Mouse (Mus musculus) E14TG2a.4 (cell line): ENCODE results near the gene Chrna9.

ENCODE experiments used
- H3K27me3 ChIP-seq: 2 replicates; pipeline ENCODE4 v1.6.1; 2014; ENCODE audit warnings: low read length, control low read depth; ENCODE audit not compliant: insufficient read depth
- H3K36me3 ChIP-seq: 2 replicates; pipeline ENCODE4 v1.6.1; 2014; ENCODE audit warnings: low read length, control low read depth; ENCODE audit not compliant: insufficient read depth
- H3K4me1 ChIP-seq: replicated peaks from 2 replicates; pipeline ENCODE4 v1.6.1; 2014; ENCODE audit warnings: low read depth, low read length, control low read depth
- H3K4me3 ChIP-seq: replicated peaks from 2 replicates; pipeline ENCODE4 v1.5.1; 2014; ENCODE audit warnings: mild to moderate bottlenecking, low read length
- H3K9me3 ChIP-seq: 2 replicates; pipeline ENCODE4 v1.6.1; 2014; ENCODE audit warnings: low read length, control low read depth
- CTCF ChIP-seq: conservative IDR thresholded peaks from 2 replicates; pipeline ENCODE4 v1.5.1; 2014; ENCODE audit warnings: low read length
- NANOG ChIP-seq: IDR thresholded peaks from 2 replicates; pipeline ENCODE4 v1.6.1; 2014; ENCODE audit warnings: borderline replicate concordance, low read length, mixed read lengths
- POU5F1 ChIP-seq: IDR thresholded peaks from 2 replicates; pipeline ENCODE4 v1.6.1; 2014; ENCODE audit warnings: low read length, borderline replicate concordance

The Chrna9 gene

GRCm38 (mm10) chr5:65911676-65912075, 23.0 kb upstream of the Chrna9 start:
- Histone ChIP-seq H3K4me1 (peaks cover 41% of the 10 kb centered on the region), H3K27me3 (peaks cover 9% of the 10 kb centered on the region; the same call in 1 of the 2 replicates), H3K36me3 (no peaks in the 10 kb centered on the region), H3K9me3 (0 out of 2 replicates have a peak, but pooled peaks cover 3% of the 10 kb centered on the region), H3K4me3 (peak overlapping the region; percentile 66)
- no peak for TF ChIP-seq NANOG
- TF ChIP-seq POU5F1 = no peak
- TF ChIP-seq CTCF = no peak

GRCm38 (mm10) chr5:65912201-65912600, 22.5 kb upstream of the Chrna9 start:
- peaks cover 41% of the 10 kb centered on the region for H3K4me1 ChIP-seq
- no peaks in the 10 kb centered on the region for H3K36me3 ChIP-seq
- peak overlapping the region; percentile 66 for H3K4me3 ChIP-seq
- H3K27me3 ChIP-seq = peaks cover 9% of the 10 kb centered on the region; the same call in 1 of the 2 replicates
- TF ChIP-seq NANOG (no peak), POU5F1 (no peak), CTCF (no peak)
- 0 out of 2 replicates have a peak, but pooled peaks cover 4% of the 10 kb centered on the region for H3K9me3 ChIP-seq

GRCm38 (mm10) chr5:65913126-65913525, 21.6 kb upstream of the Chrna9 start:
- no peaks in the 10 kb centered on the region for H3K36me3 ChIP-seq
- TF ChIP-seq CTCF (no peak), NANOG (no peak), POU5F1 (no peak)
- peaks cover 42% of the 10 kb centered on the region for H3K4me1 ChIP-seq
- peaks cover 9% of the 10 kb centered on the region; the same call in 1 of the 2 replicates for H3K27me3 ChIP-seq
- 0 out of 2 replicates have a peak, but pooled peaks cover 4% of the 10 kb centered on the region for H3K9me3 ChIP-seq
- no peak overlapping the region for H3K4me3 ChIP-seq

DNA sequence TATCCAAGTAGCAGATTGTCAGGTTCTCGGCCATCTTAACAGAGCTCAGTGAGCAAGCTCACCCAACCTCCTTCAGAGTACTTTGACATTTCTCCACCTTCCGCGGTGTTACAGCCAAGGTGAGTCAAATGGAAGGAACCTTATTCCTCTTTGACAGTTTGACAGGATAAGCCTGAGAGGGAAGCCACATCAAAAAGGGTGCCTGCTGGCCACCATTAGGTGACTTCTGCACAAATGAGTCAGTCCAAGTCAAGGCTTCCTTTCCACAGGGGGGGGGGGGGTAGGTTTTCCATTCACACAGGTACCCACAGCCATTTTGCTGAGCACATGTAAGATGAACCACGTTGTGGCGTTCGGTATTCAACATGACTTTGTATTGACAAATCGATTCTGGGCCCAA, 20.4 kb upstream of the Chrna9 start:
- H3K9me3 ChIP-seq = 0 out of 2 replicates have a peak, but pooled peaks cover 4% of the 10 kb centered on the region
- H3K4me1 ChIP-seq = peaks cover 54% of the 10 kb centered on the region
- H3K36me3 ChIP-seq = no peaks in the 10 kb centered on the region
- TF ChIP-seq CTCF = no peak
- no peak for TF ChIP-seq POU5F1
- no peak for TF ChIP-seq NANOG
- H3K4me3 ChIP-seq = no peak overlapping the region
- peaks cover 9% of the 10 kb centered on the region; the same call in 1 of the 2 replicates for H3K27me3 ChIP-seq

GRCm38 (mm10) chr5:65916930-65917329, 17.8 kb upstream of the Chrna9 start:
- peaks cover 34% of the 10 kb centered on the region for H3K4me1 ChIP-seq
- no peaks in the 10 kb centered on the region for H3K36me3 ChIP-seq
- peaks cover 9% of the 10 kb centered on the region; the same call in 1 of the 2 replicates for H3K27me3 ChIP-seq
- TF ChIP-seq POU5F1 (no peak), NANOG (no peak), CTCF (no peak)
- 0 out of 2 replicates have a peak, but pooled peaks cover 4% of the 10 kb centered on the region for H3K9me3 ChIP-seq
- H3K4me3 ChIP-seq = no peak overlapping the region

- Histone ChIP-seq H3K4me1 (peaks cover 17% of the 10 kb centered on the region), H3K36me3 (no peaks in the 10 kb centered on the region), H3K4me3 (no peak overlapping the region), H3K9me3 (0 out of 2 replicates have a peak, but pooled peaks cover 4% of the 10 kb centered on the region), H3K27me3 (peaks cover 5% of the 10 kb centered on the region; the same call in 1 of the 2 replicates)
- TF ChIP-seq NANOG (no peak), POU5F1 (no peak), CTCF (no peak)
These were observed 16.1 kb upstream of the Chrna9 start for GRCm38 (mm10) chr5:65918601-65919000.

GRCm38 (mm10) chr5:65919326-65919725, 15.4 kb upstream of the Chrna9 start:
- peaks cover 17% of the 10 kb centered on the region for H3K4me1 ChIP-seq
- H3K27me3 ChIP-seq = peaks cover 2% of the 10 kb centered on the region; the same call in 1 of the 2 replicates
- H3K36me3 ChIP-seq = no peaks in the 10 kb centered on the region
- TF ChIP-seq NANOG (no peak), POU5F1 (no peak), CTCF (no peak)
- H3K4me3 ChIP-seq = no peak overlapping the region
- 0 out of 2 replicates have a peak, but pooled peaks cover 4% of the 10 kb centered on the region for H3K9me3 ChIP-seq

GRCm38 (mm10) chr5:65919904-65920303, 14.8 kb upstream of the Chrna9 start:
- H3K9me3 ChIP-seq = 0 out of 2 replicates have a peak, but pooled peaks cover 4% of the 10 kb centered on the region
- H3K4me1 ChIP-seq = peaks cover 17% of the 10 kb centered on the region
- no peak for TF ChIP-seq POU5F1
- no peak for TF ChIP-seq NANOG
- TF ChIP-seq CTCF = no peak
- H3K36me3 ChIP-seq = no peaks in the 10 kb centered on the region
- no peak overlapping the region for H3K4me3 ChIP-seq
- H3K27me3 ChIP-seq = no peaks in the 10 kb centered on the region
